Mouse (Mus musculus): ENCODE data around the gene Calm2.

Gene Calm2

GRCm38 (mm10) chr17:87469428-87469827 is 22.7 kb upstream of the Calm2 start:
- ChIA-PET POLR2A (interaction anchor here (0.5 to 14.4 kb wide), 36 partner anchors 9 to 504 kb away, joined by 3 to 691 read pairs (median 5); partner anchors contain the start of genes Calm2 (in 4 of the 4) and Stpg4 (in 1 of the 4)), CTCF (interaction anchor here in 1 of 4 experiments (1.2 kb wide), 1 partner anchor 102 kb away, joined by 3 read pairs; no protein-coding TSS in a partner anchor)

GRCm38 (mm10) chr17:87468616-87469015 is 21.9 kb upstream of the Calm2 start:
- POLR2A ChIA-PET, result interaction anchor here (0.5 to 14.4 kb wide), 30 partner anchors 9 to 968 kb away, joined by 3 to 691 read pairs (median 6); partner anchors contain the start of genes Calm2 (in 4 of the 4) and Stpg4 (in 1 of the 4)

GRCm38 (mm10) chr17:87461499-87461896 is 14.8 kb upstream of the Calm2 start:
- POLR2A ChIA-PET, result interaction anchor here (0.8 to 24.3 kb wide), 16 partner anchors 8 to 115 kb away, joined by 3 to 691 read pairs (median 10); partner anchors contain the start of gene Calm2 (in 4 of the 4)
- CTCF ChIA-PET, result interaction anchor here in 1 of 4 experiments (0.7 kb wide), 1 partner anchor 130 kb away, joined by 3 read pairs; no protein-coding TSS in a partner anchor

More at GRCm38 (mm10) chr17:87468616-87469015, 21.9 kb upstream of the Calm2 start:
- CTCF ChIA-PET, result interaction anchor here in 2 of 4 experiments (0.6 to 1.2 kb wide), 3 partner anchors 22 to 102 kb away, joined by 3 read pairs; partner anchors contain the start of gene Calm2 (in 1 of the 2)

- POLR2A ChIA-PET, result interaction anchor here (0.5 to 24.3 kb wide), 20 partner anchors 8 to 365 kb away, joined by 3 to 691 read pairs (median 6); partner anchors contain the start of gene Calm2 (in 4 of the 4)
- CTCF ChIA-PET, result no interaction called here
Observed at GRCm38 (mm10) chr17:87460669-87461498, 14.1 kb upstream of the Calm2 start.

- ChIA-PET CTCF (interaction anchor here in 3 of 4 experiments (0.6 to 1.9 kb wide), 5 partner anchors 13 to 111 kb away, joined by 3 to 5 read pairs (median 3); partner anchors contain the start of gene Calm2 (in 1 of the 3)), POLR2A (interaction anchor here (0.5 to 24.3 kb wide), 38 partner anchors 9 to 705 kb away, joined by 3 to 691 read pairs (median 4); partner anchors contain the start of genes Calm2 (in 4 of the 4), Msh2 (in 1 of the 4) and Ttc7 (in 1 of the 4))
Observed at GRCm38 (mm10) chr17:87459750-87460668, 13.3 kb upstream of the Calm2 start.

- CTCF ChIA-PET, result interaction anchor here in 3 of 4 experiments (0.6 to 1.9 kb wide), 8 partner anchors 12 to 110 kb away, joined by 3 to 14 read pairs (median 4); partner anchors contain the start of gene Calm2 (in 2 of the 3)
- POLR2A ChIA-PET, result interaction anchor here (0.5 to 24.3 kb wide), 45 partner anchors 10 to 704 kb away, joined by 3 to 691 read pairs (median 4); partner anchors contain the start of genes Calm2 (in 4 of the 4), Msh2 (in 1 of the 4) and Ttc7 (in 1 of the 4)
Observed at GRCm38 (mm10) chr17:87458911-87459749, 12.4 kb upstream of the Calm2 start.

GRCm38 (mm10) chr17:87457961-87458360 is 11.2 kb upstream of the Calm2 start:
- CTCF ChIA-PET, result interaction anchor here in 1 of 4 experiments (0.6 kb wide), 1 partner anchor 10 kb away, joined by 4 read pairs; no protein-coding TSS in a partner anchor
- POLR2A ChIA-PET, result interaction anchor here (0.5 to 24.3 kb wide), 21 partner anchors 11 to 97 kb away, joined by 3 to 691 read pairs (median 6); partner anchors contain the start of gene Calm2 (in 4 of the 4)

- CTCF ChIA-PET, result no interaction called here
- POLR2A ChIA-PET, result interaction anchor here in 2 of 4 experiments (0.8 to 24.3 kb wide), 9 partner anchors 8 to 139 kb away, joined by 3 to 691 read pairs (median 4); partner anchors contain the start of gene Calm2 (in 1 of the 2)
Observed at GRCm38 (mm10) chr17:87454121-87454520, 7.4 kb upstream of the Calm2 start.

GRCm38 (mm10) chr17:87453336-87453735 is 6.6 kb upstream of the Calm2 start:
- ChIA-PET POLR2A (interaction anchor here in 2 of 4 experiments (0.8 to 24.3 kb wide), 10 partner anchors 7 to 520 kb away, joined by 3 to 691 read pairs (median 4); partner anchors contain the start of gene Calm2 (in 1 of the 2)), CTCF (no interaction called here)

GRCm38 (mm10) chr17:87448881-87449280 is 2.1 kb upstream of the Calm2 start:
- POLR2A ChIA-PET, result interaction anchor here in 3 of 4 experiments (0.7 to 24.3 kb wide), 17 partner anchors 8 to 165 kb away, joined by 3 to 691 read pairs (median 87); partner anchors contain the start of gene Stpg4 (in 1 of the 3)
- CTCF ChIA-PET, result interaction anchor here in 3 of 4 experiments (0.6 to 1.9 kb wide), 3 partner anchors 73 to 543 kb away, joined by 3 to 5 read pairs (median 3); no protein-coding TSS in a partner anchor

- POLR2A ChIA-PET, result interaction anchor here (0.7 to 24.3 kb wide), 46 partner anchors 9 to 526 kb away, joined by 3 to 691 read pairs (median 29); partner anchors contain the start of genes Stpg4 (in 2 of the 4), Msh6 (in 1 of the 4) and Socs5 (in 1 of the 4)
- CTCF ChIA-PET, result interaction anchor here in 2 of 4 experiments (0.6 to 1.9 kb wide), 2 partner anchors 73 to 542 kb away, joined by 3 to 5 read pairs; no protein-coding TSS in a partner anchor
Observed at GRCm38 (mm10) chr17:87448339-87448738, 1.6 kb upstream of the Calm2 start.

- CTCF ChIA-PET, result interaction anchor here in 3 of 4 experiments (0.5 to 1.5 kb wide), 12 partner anchors 26 to 494 kb away, joined by 3 to 9 read pairs (median 4); no protein-coding TSS in a partner anchor
- POLR2A ChIA-PET, result interaction anchor here (0.6 to 24.3 kb wide), 218 partner anchors 9 to 899 kb away, joined by 3 to 691 read pairs (median 6); partner anchors contain the start of genes Msh2 (in 3 of the 4), Msh6 (in 3 of the 4), Stpg4 (in 3 of the 4) and Cript (in 2 of the 4)
Observed at GRCm38 (mm10) chr17:87447612-87448200, 971 bp upstream of the Calm2 start.

GRCm38 (mm10) chr17:87445917-87446766 is 593 bp downstream of the Calm2 start:
- CTCF ChIA-PET, result interaction anchor here (0.5 to 2.1 kb wide), 20 partner anchors 9 to 624 kb away, joined by 3 to 9 read pairs (median 3); no protein-coding TSS in a partner anchor
- POLR2A ChIA-PET, result interaction anchor here (0.6 to 24.3 kb wide), 283 partner anchors 8 to 1301 kb away, joined by 3 to 691 read pairs (median 5); partner anchors contain the start of genes Stpg4 (in 4 of the 4), Msh2 (in 3 of the 4), Msh6 (in 3 of the 4) and Ttc7 (in 3 of the 4)

- CTCF ChIA-PET, result interaction anchor here (0.5 to 2.1 kb wide), 10 partner anchors 10 to 207 kb away, joined by 3 to 8 read pairs (median 3); no protein-coding TSS in a partner anchor
- POLR2A ChIA-PET, result interaction anchor here (0.6 to 24.3 kb wide), 104 partner anchors 9 to 1164 kb away, joined by 3 to 691 read pairs (median 10); partner anchors contain the start of genes Stpg4 (in 3 of the 4), Msh2 (in 2 of the 4), Ttc7 (in 2 of the 4) and Msh6 (in 1 of the 4)
Observed at GRCm38 (mm10) chr17:87445337-87445916, 1.3 kb downstream of the Calm2 start.

Data from embryonic stem cell, embryonic (primary cell).